Mouse (Mus musculus): ENCODE data around the gene Slc25a42.
A peak's percentile ranks its signal among the peaks of the same experiment; 100 is the strongest.

Gene Slc25a42

GRCm38 (mm10) chr8:70215092-70215491, 3.0 kb upstream of the Slc25a42 start:
- DNase-seq (ENCODE audit: low read depth) = peak; percentile 14

GRCm38 (mm10) chr8:70214411-70214810, 2.3 kb upstream of the Slc25a42 start:
- DNase-seq (ENCODE audit: low read depth) = peak; percentile 10

GRCm38 (mm10) chr8:70211726-70212111, 386 bp downstream of the Slc25a42 start:
- no peak for DNase-seq (ENCODE audit: low read depth)

- DNase-seq (ENCODE audit: low read depth) = peak; percentile 23
These were observed 830 bp downstream of the Slc25a42 start for GRCm38 (mm10) chr8:70211275-70211674.

- DNase-seq (ENCODE audit: low read depth) = peak; percentile 19
These were observed 1.6 kb downstream of the Slc25a42 start for GRCm38 (mm10) chr8:70210538-70210937.

GRCm38 (mm10) chr8:70208130-70208529, 4.0 kb downstream of the Slc25a42 start:
- DNase-seq (ENCODE audit: low read depth) = no peak

- no peak for DNase-seq (ENCODE audit: low read depth)
These were observed 7.3 kb downstream of the Slc25a42 start for GRCm38 (mm10) chr8:70204757-70205156.

- DNase-seq (ENCODE audit: low read depth) = no peak
These were observed 9.0 kb downstream of the Slc25a42 start for GRCm38 (mm10) chr8:70203072-70203471.

GRCm38 (mm10) chr8:70201417-70201816, 10.7 kb downstream of the Slc25a42 start:
- no peak for DNase-seq (ENCODE audit: low read depth)

- DNase-seq (ENCODE audit: low read depth) = peak; percentile 36
These were observed 11.9 kb downstream of the Slc25a42 start for GRCm38 (mm10) chr8:70200098-70200681.

- DNase-seq (ENCODE audit: low read depth) = no peak
These were observed 14.5 kb downstream of the Slc25a42 start for GRCm38 (mm10) chr8:70197603-70198002.

- peak; percentile 19 for DNase-seq (ENCODE audit: low read depth)
These were observed 16.3 kb downstream of the Slc25a42 start for GRCm38 (mm10) chr8:70195762-70196161.

GRCm38 (mm10) chr8:70194191-70194590, 17.9 kb downstream of the Slc25a42 start:
- no peak for DNase-seq (ENCODE audit: low read depth)

GRCm38 (mm10) chr8:70193238-70193637, 18.9 kb downstream of the Slc25a42 start:
- no peak for DNase-seq (ENCODE audit: low read depth)

- DNase-seq (ENCODE audit: low read depth) = no peak
These were observed 23.4 kb downstream of the Slc25a42 start for GRCm38 (mm10) chr8:70188707-70189106.

- DNase-seq (ENCODE audit: low read depth) = no peak
These were observed 28.9 kb downstream of the Slc25a42 start for GRCm38 (mm10) chr8:70183194-70183593.

GRCm38 (mm10) chr8:70181903-70182252, 30.2 kb downstream of the Slc25a42 start:
- DNase-seq (ENCODE audit: low read depth) = no peak

GRCm38 (mm10) chr8:70181212-70181902, 30.7 kb downstream of the Slc25a42 start:
- DNase-seq (ENCODE audit: low read depth) = no peak

GRCm38 (mm10) chr8:70179082-70179481, 33.0 kb downstream of the Slc25a42 start:
- peak; percentile 33 for DNase-seq (ENCODE audit: low read depth)

GRCm38 (mm10) chr8:70178231-70178630, 33.9 kb downstream of the Slc25a42 start:
- DNase-seq (ENCODE audit: low read depth) = no peak

GRCm38 (mm10) chr8:70174079-70174478, 38.0 kb downstream of the Slc25a42 start:
- no peak for DNase-seq (ENCODE audit: low read depth)

- no peak for DNase-seq (ENCODE audit: low read depth)
These were observed 38.8 kb downstream of the Slc25a42 start for GRCm38 (mm10) chr8:70173320-70173719.

GRCm38 (mm10) chr8:70172043-70172681, 39.9 kb downstream of the Slc25a42 start, which contains the start of gene Tmem161a:
Gene Tmem161a (plus strand): TSS chr8:70172356.
- DNase-seq (ENCODE audit: low read depth) = peak; percentile 96

Measured in induced T-regulatory cell, adult 2 months (primary cell).